Mouse (Mus musculus) heart, postnatal 14 days (tissue): ENCODE data around the gene Chrna4. TPM values are rescaled to one million over a fixed set of nuclear protein-coding genes. Genes with fewer than 3 reads are reported as not detected.
A peak's percentile ranks its signal among the peaks of the same experiment; 100 is the strongest.

Experiments used
- DNase-seq, 2 experiments: peaks; one replicate each; pipeline ENCODE4 v3.0.0; 2021 to 2022
- intact Hi-C: fragments of 180-260 bp; cut with DNase I; formaldehyde crosslinking; loops from one replicate; pipeline ENCODE4 v1.15.1; 2025
- long read RNA-seq, 2 experiments: library from polyadenylated mRNA; stranded (forward); transcript quantifications; one replicate each; pipeline ENCODE4 v2.0.0; 2021
- total RNA-seq, 2 experiments: library from RNA; stranded (reverse); gene quantifications; 2 replicates each; pipeline ENCODE4 v1.2.3; 2021

The Chrna4 gene
- total RNA-seq, result under 1 TPM in 1 of 2 experiments, not detected in 1; 0.17 TPM
- long read RNA-seq, experiment 1, result 0 reads
- long read RNA-seq, experiment 2, result 0 reads

GRCm38 (mm10) chr2:181043437-181043836, at the start of gene Chrna4:
Chrna4 (minus strand) TSS chr2:181043546.
- intact Hi-C loops, result no loop called here
- peak; percentile 22 to 44 for DNase-seq

GRCm38 (mm10) chr2:181090123-181090522, 46.8 kb upstream of the Chrna4 start:
- intact Hi-C loops, result no loop called here
- DNase-seq, result no peak

GRCm38 (mm10) chr2:181084997-181085396, 41.7 kb upstream of the Chrna4 start:
- DNase-seq, result no peak
- intact Hi-C loops, result no loop called here

GRCm38 (mm10) chr2:181083945-181084344, 40.6 kb upstream of the Chrna4 start:
- intact Hi-C loops, result no loop called here
- DNase-seq, result no peak

GRCm38 (mm10) chr2:181080886-181081285, 37.5 kb upstream of the Chrna4 start:
- DNase-seq, result peak; percentile 8 to 47
- intact Hi-C loops, result no loop called here

DNA sequence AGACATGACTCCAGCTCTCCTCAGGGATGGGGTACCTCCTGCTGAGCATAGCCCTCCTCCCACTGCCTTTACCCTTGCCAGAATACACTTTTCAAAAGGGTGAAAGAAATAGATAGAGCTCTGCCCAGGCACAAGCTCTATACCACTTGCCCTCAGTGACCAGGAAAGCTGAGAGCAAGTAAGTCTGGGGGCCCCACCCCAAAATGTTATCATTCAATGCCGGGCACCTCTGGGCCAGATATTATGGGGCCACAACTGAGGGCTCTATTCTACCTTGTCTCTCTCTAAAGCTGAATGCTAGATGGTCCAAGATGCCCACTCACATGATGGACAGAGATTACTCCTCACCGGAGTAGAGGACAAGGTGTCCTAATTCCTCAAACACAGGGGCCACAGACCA, 36.2 kb upstream of the Chrna4 start:
- intact Hi-C loops, result no loop called here
- no peak for DNase-seq

DNA sequence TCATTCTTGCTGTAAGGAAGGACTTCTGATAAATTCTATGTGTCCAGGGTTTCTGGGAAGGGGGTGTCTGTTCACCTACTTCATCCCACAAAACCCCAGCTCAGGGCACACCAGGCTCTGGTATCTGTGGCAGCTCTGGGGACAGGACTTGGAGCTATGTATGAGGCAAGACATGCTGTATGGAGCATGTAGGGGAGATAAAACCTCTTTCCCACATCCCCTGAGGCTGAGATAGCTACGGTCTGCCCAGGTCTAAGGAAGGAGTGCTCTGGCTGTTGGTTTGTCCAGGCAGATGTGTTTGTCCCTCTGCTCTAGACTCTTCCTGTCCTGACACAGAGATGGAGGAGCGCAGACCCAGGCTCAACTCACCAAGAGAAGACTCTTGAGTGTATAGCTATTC, 35.6 kb upstream of the Chrna4 start:
- intact Hi-C loops, result no loop called here
- no peak for DNase-seq

DNA sequence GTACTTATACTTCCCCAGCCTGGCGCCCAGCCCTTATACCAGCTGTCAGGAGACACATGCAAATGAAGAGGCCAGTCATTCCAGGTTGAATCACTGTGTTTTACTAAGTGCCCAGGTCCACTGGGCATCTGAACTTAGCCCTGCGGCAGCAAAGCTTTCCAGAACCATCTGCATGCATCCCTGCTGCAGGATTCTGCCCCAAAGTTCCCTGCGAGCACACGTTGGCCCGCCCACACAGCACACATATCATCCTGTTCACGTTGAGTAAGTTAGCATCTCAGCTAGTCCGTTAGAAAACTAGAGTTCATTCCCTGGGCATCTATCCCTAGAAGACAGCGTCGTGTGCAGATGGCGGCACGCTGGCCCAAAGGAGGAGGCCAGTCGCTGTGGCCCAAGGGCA, 32.2 kb upstream of the Chrna4 start:
- DNase-seq, result no peak
- intact Hi-C loops, result no loop called here

- intact Hi-C loops, result loop anchor here (1.0 kb wide), 1 partner anchor 76 kb away; no protein-coding TSS in a partner anchor
- no peak for DNase-seq
These were observed 29.0 kb upstream of the Chrna4 start for GRCm38 (mm10) chr2:181072403-181072714.

DNA sequence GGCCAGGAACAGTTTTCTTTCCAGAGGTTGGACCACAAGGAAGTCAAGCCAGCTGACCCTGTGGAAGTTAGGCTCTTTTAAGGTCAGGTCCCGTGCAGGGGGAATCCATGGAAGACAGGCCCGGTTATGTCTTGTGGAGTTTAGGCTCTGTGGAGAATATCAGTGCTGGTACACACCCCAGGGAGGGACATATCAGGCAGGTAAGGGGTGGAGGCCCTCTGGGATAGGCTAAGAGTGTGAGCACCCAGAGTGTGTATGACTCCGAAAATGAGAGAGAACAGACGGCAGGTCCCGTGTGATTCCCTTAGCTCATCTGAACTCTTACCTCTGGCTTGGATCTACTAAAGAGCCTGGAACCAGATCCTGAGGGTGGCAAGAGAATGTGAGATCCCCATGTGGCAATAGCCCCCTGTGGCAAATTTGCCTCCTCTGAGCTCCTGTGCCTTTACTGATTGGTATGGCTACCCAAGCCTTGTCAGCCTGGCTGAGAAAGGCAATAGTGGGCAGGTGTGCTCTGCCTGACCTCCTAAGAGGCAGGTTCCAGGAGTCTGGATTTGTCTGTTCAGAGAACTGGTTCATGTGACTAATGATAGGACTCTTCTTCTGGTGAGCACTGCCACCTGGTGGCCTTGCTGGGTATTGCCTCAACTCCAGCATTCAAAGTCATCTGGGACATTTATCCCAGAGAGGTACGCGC, 28.5 kb upstream of the Chrna4 start:
- intact Hi-C loops, result loop anchor here (1.0 kb wide), 1 partner anchor 76 kb away; no protein-coding TSS in a partner anchor
- peak; percentile 77 to 86 for DNase-seq

GRCm38 (mm10) chr2:181070136-181070535, 26.8 kb upstream of the Chrna4 start:
- intact Hi-C loops, result no loop called here
- no peak for DNase-seq

DNA sequence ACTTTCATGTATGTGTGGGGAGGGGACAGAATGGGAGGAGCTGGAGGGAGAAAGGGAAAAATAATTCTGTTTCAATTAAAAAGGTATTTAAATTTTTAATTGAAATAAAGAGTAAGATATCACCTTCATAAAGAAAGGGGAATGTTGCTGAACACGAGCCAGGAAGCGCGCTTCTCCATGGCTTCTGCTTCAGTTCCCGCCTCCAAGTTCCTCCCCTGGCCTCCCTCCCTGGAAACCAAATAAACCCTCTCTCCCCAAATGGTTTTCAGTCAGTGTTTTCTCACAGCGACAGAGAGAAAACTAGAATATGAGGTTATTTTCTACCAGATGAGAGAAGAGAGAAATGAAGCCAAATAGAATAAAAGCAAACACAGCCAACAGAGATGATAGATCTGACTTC, 25.2 kb upstream of the Chrna4 start:
- intact Hi-C loops, result no loop called here

GRCm38 (mm10) chr2:181065827-181066226, 22.5 kb upstream of the Chrna4 start:
- intact Hi-C loops, result no loop called here
- DNase-seq, result no peak

More for the DNA sequence above, 25.2 kb upstream of the Chrna4 start:
- DNase-seq, result no peak

DNA sequence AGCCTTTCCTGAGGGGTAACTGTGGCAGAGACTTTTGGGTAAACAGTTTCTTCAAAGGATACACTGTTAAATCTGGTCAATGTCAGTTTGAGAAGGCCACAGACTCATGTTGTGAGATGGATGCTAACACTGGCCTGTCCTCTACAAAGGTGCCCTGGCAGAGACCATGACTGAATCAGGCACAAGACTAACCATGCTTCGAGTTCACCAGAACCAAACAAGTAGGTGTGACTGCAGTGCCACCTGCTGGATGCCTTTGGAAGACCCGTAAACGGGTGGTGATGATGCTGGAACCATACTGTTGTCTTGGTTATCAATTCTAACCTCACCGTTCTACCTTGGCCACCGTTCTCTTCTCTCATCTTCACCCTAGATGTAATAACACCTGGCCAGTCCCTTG, 16.8 kb upstream of the Chrna4 start:
- peak; percentile 76 to 86 for DNase-seq
- intact Hi-C loops, result loop anchor here (1.0 kb wide), 1 partner anchor 64 kb away; no protein-coding TSS in a partner anchor

- DNase-seq, result no peak
- intact Hi-C loops, result loop anchor here (2.0 kb wide), 2 partner anchors 25 to 133 kb away; no protein-coding TSS in a partner anchor
These were observed 14.8 kb upstream of the Chrna4 start for GRCm38 (mm10) chr2:181058193-181058592.

DNA sequence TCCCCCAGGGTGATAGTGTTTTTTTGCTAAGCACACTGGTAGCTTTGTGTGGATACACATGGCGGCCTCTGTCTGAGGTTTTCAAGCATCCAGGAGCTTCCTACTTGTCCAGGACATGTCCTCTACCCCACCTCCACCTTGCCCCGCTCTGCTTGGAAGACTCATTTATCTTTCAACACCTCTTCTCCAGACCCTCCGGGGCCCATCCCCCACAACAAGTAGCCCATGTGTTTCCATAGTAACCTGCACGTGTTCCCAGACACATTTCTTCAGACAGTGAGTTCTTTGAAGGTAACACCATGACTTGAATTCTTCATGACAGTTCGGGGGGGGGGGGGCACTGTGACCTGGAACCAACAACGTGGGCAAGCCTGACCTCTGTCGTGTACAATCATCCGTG, 14.0 kb upstream of the Chrna4 start:
- intact Hi-C loops, result no loop called here
- no peak for DNase-seq

- intact Hi-C loops, result no loop called here
- DNase-seq, result no peak
These were observed 8.8 kb upstream of the Chrna4 start for GRCm38 (mm10) chr2:181052171-181052570.

- DNase-seq, result no peak
- intact Hi-C loops, result no loop called here
These were observed 5.6 kb upstream of the Chrna4 start for GRCm38 (mm10) chr2:181048986-181049385.

DNA sequence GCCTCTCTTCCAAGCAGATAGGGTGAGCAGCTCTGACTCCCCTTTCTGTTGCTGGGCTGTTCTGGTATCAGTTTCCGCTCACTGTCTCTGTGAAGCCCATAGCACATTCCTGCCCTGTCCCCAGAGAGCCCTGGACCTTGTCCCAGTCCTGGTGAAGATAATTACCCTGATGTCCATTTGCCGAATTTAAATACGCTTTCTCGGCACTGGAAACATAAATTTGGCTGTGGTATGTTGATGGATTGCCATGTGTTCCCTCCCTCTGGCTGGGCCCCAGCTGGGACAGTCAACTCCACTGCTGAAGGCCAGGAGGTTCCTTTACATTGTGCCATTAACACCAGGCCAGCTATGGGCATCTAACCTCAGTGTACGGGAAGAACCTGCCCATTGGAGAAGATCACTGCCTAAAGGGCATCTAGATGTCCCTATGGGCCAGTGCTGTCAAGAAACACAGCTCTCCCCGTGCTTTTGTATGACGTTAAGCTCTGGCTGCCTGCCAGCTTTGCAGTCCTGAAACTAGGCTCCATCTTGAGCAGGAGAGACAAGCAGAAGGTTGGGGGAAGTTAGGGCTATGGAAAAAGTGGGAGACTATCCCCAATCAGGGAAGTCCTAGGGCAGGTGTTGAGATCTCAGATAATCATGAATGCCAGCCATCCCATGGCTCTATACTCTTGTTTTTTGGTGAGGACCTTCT, 5.1 kb upstream of the Chrna4 start:
- DNase-seq, result peak in 1 of 2 experiments; percentile 7
- intact Hi-C loops, result no loop called here

- intact Hi-C loops, result no loop called here
- DNase-seq, result no peak
These were observed 655 bp upstream of the Chrna4 start for GRCm38 (mm10) chr2:181044001-181044400.

DNA sequence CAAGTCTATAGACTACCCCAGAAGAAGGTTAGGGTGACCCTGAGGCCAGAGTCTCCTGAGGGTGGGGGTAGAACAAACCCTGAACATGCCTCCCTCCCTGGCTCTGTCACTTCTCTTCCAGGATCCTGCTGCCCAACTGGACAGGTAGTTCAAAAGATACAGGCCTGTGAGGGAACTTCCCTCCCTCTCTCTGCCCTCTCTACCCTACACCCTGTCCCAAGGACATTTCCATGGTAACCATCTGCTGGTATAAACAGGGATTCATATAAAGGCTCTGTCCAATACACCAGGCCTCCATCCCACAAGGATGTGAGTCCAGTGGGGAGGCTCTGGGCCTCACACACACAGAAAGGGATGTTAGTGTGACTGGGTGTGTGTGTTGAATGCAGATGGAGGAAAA, 970 bp downstream of the Chrna4 start:
- intact Hi-C loops, result no loop called here
- DNase-seq, result no peak

GRCm38 (mm10) chr2:181041941-181042340, 1.4 kb downstream of the Chrna4 start:
- intact Hi-C loops, result no loop called here
- no peak for DNase-seq
